Mouse (Mus musculus): ENCODE data around the gene Asgr1.

Gene Asgr1

DNA sequence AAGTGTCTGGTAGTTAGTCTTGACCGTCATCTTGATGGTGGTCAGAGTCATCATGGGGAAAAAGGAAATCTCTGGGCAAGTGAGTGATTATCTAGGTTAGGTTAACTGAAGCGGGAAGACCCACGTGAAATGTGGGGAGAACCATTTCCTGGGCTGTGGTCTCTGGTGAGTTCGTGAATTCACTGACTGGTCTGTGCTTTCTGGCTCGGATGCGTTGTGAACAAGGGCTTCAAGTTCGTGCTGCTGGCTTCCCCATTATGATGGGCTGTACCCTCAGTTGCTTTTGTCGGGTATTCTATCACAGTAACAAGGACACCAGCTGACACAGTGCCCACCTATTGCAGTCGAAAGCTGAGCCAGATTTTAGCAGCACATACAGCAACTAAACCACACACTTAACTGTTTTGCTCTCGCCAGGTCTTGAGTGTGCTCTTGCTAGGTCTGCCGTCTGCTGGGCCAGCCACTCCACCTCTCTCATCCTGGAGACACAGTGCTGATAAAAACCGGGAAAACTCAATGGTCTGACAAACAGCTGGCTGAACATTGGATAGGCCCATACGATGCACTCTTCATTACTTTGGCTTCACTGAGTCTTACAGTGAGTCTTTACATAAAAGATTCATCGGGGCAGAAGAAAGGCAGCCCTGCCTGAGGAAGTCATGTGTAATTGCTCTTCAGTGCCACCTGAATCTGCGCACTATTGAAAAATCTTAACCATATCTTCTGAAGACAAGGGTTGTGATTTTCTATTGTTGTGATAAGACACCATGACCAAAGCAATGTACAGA is 27.1 kb downstream of the Asgr1 start:
- no peaks in the 10 kb centered on the region for H3K36me3 ChIP-seq (ENCODE audit: insufficient read depth, low read length)
- no peaks in the 10 kb centered on the region for H3K9me3 ChIP-seq (ENCODE audit: low read length)
- peaks cover 8% of the 10 kb centered on the region for H3K4me1 ChIP-seq (replicated peaks; ENCODE audit: low read depth, low read length)
- H3K27me3 ChIP-seq (ENCODE audit: insufficient read depth, low read length): peaks cover 14% of the 10 kb centered on the region
- H3K4me3 ChIP-seq (replicated peaks; ENCODE audit: low read length): no peak overlapping the region
- TF ChIP-seq POU5F1 (IDR thresholded peaks at IDR 0.05; ENCODE audit: borderline replicate concordance, low read length) (no peak), NANOG (IDR thresholded peaks at IDR 0.05; ENCODE audit: borderline replicate concordance, low read length) (no peak), CTCF (conservative IDR thresholded peaks at IDR 0.05; ENCODE audit: low read length) (no peak)

GRCm38 (mm10) chr11:70084563-70084962 is 30.7 kb downstream of the Asgr1 start:
- H3K27me3 ChIP-seq (ENCODE audit: insufficient read depth, low read length): peaks cover 18% of the 10 kb centered on the region
- no peak for TF ChIP-seq CTCF (conservative IDR thresholded peaks at IDR 0.05; ENCODE audit: low read length)
- TF ChIP-seq POU5F1 (IDR thresholded peaks at IDR 0.05; ENCODE audit: borderline replicate concordance, low read length): no peak
- no peak for TF ChIP-seq NANOG (IDR thresholded peaks at IDR 0.05; ENCODE audit: borderline replicate concordance, low read length)
- peaks cover 8% of the 10 kb centered on the region for H3K4me1 ChIP-seq (replicated peaks; ENCODE audit: low read depth, low read length)
- 0 out of 2 replicates have a peak, but pooled peaks cover 5% of the 10 kb centered on the region for H3K9me3 ChIP-seq (ENCODE audit: low read length)
- peak overlapping the region; percentile 57 for H3K4me3 ChIP-seq (replicated peaks; ENCODE audit: low read length)
- H3K36me3 ChIP-seq (ENCODE audit: insufficient read depth, low read length): no peaks in the 10 kb centered on the region

DNA sequence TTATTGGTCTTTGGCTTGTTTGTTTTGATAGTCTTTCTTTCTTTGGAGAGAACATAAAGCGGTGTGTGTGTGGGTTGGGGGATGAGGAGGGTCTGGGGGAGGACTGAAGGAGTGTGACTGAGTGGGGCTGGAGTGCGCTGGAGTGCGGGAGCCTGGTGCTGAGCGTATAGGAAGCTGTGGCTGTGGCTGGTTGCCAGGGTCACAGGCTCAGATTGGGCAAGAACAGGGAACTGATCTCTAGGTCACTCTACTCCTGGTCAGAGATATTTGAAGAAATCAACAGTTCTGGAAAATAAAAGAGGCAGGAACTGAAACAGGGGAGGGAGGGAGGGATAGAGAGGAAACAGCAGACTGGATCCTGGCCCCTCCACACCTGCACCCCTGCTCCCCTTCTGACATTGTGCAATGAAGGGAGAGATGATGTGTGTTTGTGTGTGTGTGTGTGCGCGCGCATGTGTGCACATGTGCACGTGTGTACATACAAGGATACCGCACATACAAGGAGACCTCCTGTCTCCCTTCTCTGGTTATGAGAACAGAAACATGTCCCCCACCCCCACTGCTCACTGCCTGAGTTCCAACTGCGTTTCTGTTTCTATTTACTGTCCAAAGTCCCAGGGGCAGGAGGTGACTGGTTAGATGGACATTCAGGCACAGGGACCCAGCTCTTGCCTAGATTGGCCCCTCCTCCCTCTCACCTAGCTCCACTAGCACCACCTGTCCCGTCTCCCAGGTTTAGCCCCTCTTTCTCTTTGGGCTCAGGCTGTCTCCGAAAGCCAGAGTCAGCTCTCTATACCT is 38.3 kb downstream of the Asgr1 start, which contains the start of gene Asgr2:
Asgr2 (plus strand) TSS at position 659 of the 798 bp plus-strand sequence.
- H3K27me3 ChIP-seq (ENCODE audit: insufficient read depth, low read length): peaks cover 17% of the 10 kb centered on the region
- TF ChIP-seq CTCF (conservative IDR thresholded peaks at IDR 0.05; ENCODE audit: low read length): no peak
- no peak for TF ChIP-seq POU5F1 (IDR thresholded peaks at IDR 0.05; ENCODE audit: borderline replicate concordance, low read length)
- TF ChIP-seq NANOG (IDR thresholded peaks at IDR 0.05; ENCODE audit: borderline replicate concordance, low read length): no peak
- peaks cover 15% of the 10 kb centered on the region for H3K4me1 ChIP-seq (replicated peaks; ENCODE audit: low read depth, low read length)
- no peak within 1 kb of the TSS for H3K4me3 ChIP-seq (replicated peaks; ENCODE audit: low read length)
- H3K9me3 ChIP-seq (ENCODE audit: low read length): no peaks in the 10 kb centered on the region
- no peaks in the 10 kb centered on the region for H3K36me3 ChIP-seq (ENCODE audit: insufficient read depth, low read length)

DNA sequence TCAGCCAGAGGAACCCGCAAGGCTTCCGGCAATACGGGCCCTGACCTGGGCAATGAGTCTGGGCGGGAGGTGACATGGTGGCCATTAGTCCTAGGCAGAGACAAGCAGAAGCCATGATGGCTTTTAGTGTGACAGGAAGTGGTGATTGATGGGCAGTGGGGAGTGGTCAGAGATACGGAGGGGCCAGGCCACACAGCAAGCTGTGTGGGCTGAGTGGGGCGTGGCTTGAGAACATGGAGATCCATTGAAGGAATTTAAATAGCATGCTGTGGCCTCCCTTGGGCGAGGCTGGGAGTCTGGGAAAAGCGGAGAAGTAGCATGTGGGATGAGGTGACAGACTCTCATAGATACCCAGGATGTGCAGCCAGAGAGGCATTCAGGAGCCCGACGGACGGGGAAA is 43.5 kb downstream of the Asgr1 start:
- H3K27me3 ChIP-seq (ENCODE audit: insufficient read depth, low read length): peaks cover 35% of the 10 kb centered on the region
- H3K4me3 ChIP-seq (replicated peaks; ENCODE audit: low read length): peak overlapping the region; percentile 23; the same call in 1 of the 2 replicates
- TF ChIP-seq NANOG (IDR thresholded peaks at IDR 0.05; ENCODE audit: borderline replicate concordance, low read length): no peak
- TF ChIP-seq CTCF (conservative IDR thresholded peaks at IDR 0.05; ENCODE audit: low read length): no peak
- no peak for TF ChIP-seq POU5F1 (IDR thresholded peaks at IDR 0.05; ENCODE audit: borderline replicate concordance, low read length)
- H3K9me3 ChIP-seq (ENCODE audit: low read length): peaks cover 5% of the 10 kb centered on the region; the same call in 1 of the 2 replicates
- no peaks in the 10 kb centered on the region for H3K36me3 ChIP-seq (ENCODE audit: insufficient read depth, low read length)
- peaks cover 26% of the 10 kb centered on the region for H3K4me1 ChIP-seq (replicated peaks; ENCODE audit: low read depth, low read length)

GRCm38 (mm10) chr11:70099102-70099501 is 45.2 kb downstream of the Asgr1 start:
- TF ChIP-seq NANOG (IDR thresholded peaks at IDR 0.05; ENCODE audit: borderline replicate concordance, low read length): no peak
- no peak for TF ChIP-seq CTCF (conservative IDR thresholded peaks at IDR 0.05; ENCODE audit: low read length)
- no peak for TF ChIP-seq POU5F1 (IDR thresholded peaks at IDR 0.05; ENCODE audit: borderline replicate concordance, low read length)
- Histone ChIP-seq H3K9me3 (ENCODE audit: low read length) (peaks cover 5% of the 10 kb centered on the region; the same call in 1 of the 2 replicates), H3K4me1 (replicated peaks; ENCODE audit: low read depth, low read length) (peaks cover 32% of the 10 kb centered on the region), H3K4me3 (replicated peaks; ENCODE audit: low read length) (no peak overlapping the region), H3K27me3 (ENCODE audit: insufficient read depth, low read length) (peaks cover 35% of the 10 kb centered on the region), H3K36me3 (ENCODE audit: insufficient read depth, low read length) (no peaks in the 10 kb centered on the region)

GRCm38 (mm10) chr11:70099809-70100208 is 45.9 kb downstream of the Asgr1 start:
- Histone ChIP-seq H3K36me3 (ENCODE audit: insufficient read depth, low read length) (no peaks in the 10 kb centered on the region), H3K4me1 (replicated peaks; ENCODE audit: low read depth, low read length) (peaks cover 38% of the 10 kb centered on the region), H3K4me3 (replicated peaks; ENCODE audit: low read length) (no peak overlapping the region), H3K27me3 (ENCODE audit: insufficient read depth, low read length) (peaks cover 35% of the 10 kb centered on the region), H3K9me3 (ENCODE audit: low read length) (peaks cover 5% of the 10 kb centered on the region; the same call in 1 of the 2 replicates)
- TF ChIP-seq NANOG (IDR thresholded peaks at IDR 0.05; ENCODE audit: borderline replicate concordance, low read length) (no peak), POU5F1 (IDR thresholded peaks at IDR 0.05; ENCODE audit: borderline replicate concordance, low read length) (no peak), CTCF (conservative IDR thresholded peaks at IDR 0.05; ENCODE audit: low read length) (no peak)

- TF ChIP-seq CTCF (conservative IDR thresholded peaks at IDR 0.05; ENCODE audit: low read length) (no peak), NANOG (IDR thresholded peaks at IDR 0.05; ENCODE audit: borderline replicate concordance, low read length) (no peak), POU5F1 (IDR thresholded peaks at IDR 0.05; ENCODE audit: borderline replicate concordance, low read length) (no peak)
- peaks cover 16% of the 10 kb centered on the region for H3K27me3 ChIP-seq (ENCODE audit: insufficient read depth, low read length)
Measured at GRCm38 (mm10) chr11:70103701-70104315, 49.9 kb downstream of the Asgr1 start.

GRCm38 (mm10) chr11:70107085-70107484 is 53.2 kb downstream of the Asgr1 start:
- H3K9me3 ChIP-seq (ENCODE audit: low read length): no peaks in the 10 kb centered on the region
- H3K27me3 ChIP-seq (ENCODE audit: insufficient read depth, low read length): no peaks in the 10 kb centered on the region; the same call in 1 of the 2 replicates
- H3K36me3 ChIP-seq (ENCODE audit: insufficient read depth, low read length): no peaks in the 10 kb centered on the region
- TF ChIP-seq CTCF (conservative IDR thresholded peaks at IDR 0.05; ENCODE audit: low read length) (no peak), NANOG (IDR thresholded peaks at IDR 0.05; ENCODE audit: borderline replicate concordance, low read length) (no peak), POU5F1 (IDR thresholded peaks at IDR 0.05; ENCODE audit: borderline replicate concordance, low read length) (no peak)
- peaks cover 33% of the 10 kb centered on the region for H3K4me1 ChIP-seq (replicated peaks; ENCODE audit: low read depth, low read length)
- peak overlapping the region; percentile 32 for H3K4me3 ChIP-seq (replicated peaks; ENCODE audit: low read length)

More at GRCm38 (mm10) chr11:70103701-70104315, 49.9 kb downstream of the Asgr1 start:
- Histone ChIP-seq H3K36me3 (ENCODE audit: insufficient read depth, low read length) (no peaks in the 10 kb centered on the region), H3K4me1 (replicated peaks; ENCODE audit: low read depth, low read length) (peaks cover 31% of the 10 kb centered on the region), H3K4me3 (replicated peaks; ENCODE audit: low read length) (no peak overlapping the region), H3K9me3 (ENCODE audit: low read length) (peaks cover 3% of the 10 kb centered on the region; the same call in 1 of the 2 replicates)
